Mouse (Mus musculus) adrenal gland, adult 2 months (tissue): Measurements from ENCODE around the gene Rundc3a. TPM values are rescaled to one million over a fixed set of nuclear protein-coding genes. Genes with fewer than 3 reads are reported as not detected.
"Not testable (repeated sequence)": the region's sequence is repeated elsewhere in the genome, so short reads cannot be mapped to it uniquely, and the experiment has no call there.

Experiments
- DNase-seq: peaks from one replicate; pipeline ENCODE4 v3.0.0; 2021
- long read RNA-seq: library from polyadenylated mRNA; stranded (forward); transcript quantifications from one replicate; pipeline ENCODE4 v2.0.0, GENCODE M21; 2021
- polyA plus RNA-seq: library from polyadenylated mRNA; depleted of rRNA; stranded (reverse); fragments of >200 nt; gene quantifications from 2 replicates; pipeline ENCODE4 v1.2.3, GENCODE M21; 2012; rRNA removed
- total RNA-seq, 2 experiments: library from RNA; stranded (reverse); gene quantifications; 2 replicates each; pipeline ENCODE4 v1.2.3; 2021

Gene Rundc3a
- 10 to 100 TPM; 36.8 to 51.7 TPM for total RNA-seq
- polyA plus RNA-seq: 46.3 and 77.5 TPM in 2 replicates
- long read RNA-seq, transcript Rundc3a-201 (11 exons, 2,046 nt): major isoform, 36 of 75 reads
- long read RNA-seq, transcript Rundc3a-202 (11 exons, 1,837 nt): minor isoform, 9 of 75 reads
- long read RNA-seq, partial matches to known transcripts: 7 of 75 reads
- long read RNA-seq, other reads (novel, unspliced or antisense): 22 of 75 reads

DNA sequence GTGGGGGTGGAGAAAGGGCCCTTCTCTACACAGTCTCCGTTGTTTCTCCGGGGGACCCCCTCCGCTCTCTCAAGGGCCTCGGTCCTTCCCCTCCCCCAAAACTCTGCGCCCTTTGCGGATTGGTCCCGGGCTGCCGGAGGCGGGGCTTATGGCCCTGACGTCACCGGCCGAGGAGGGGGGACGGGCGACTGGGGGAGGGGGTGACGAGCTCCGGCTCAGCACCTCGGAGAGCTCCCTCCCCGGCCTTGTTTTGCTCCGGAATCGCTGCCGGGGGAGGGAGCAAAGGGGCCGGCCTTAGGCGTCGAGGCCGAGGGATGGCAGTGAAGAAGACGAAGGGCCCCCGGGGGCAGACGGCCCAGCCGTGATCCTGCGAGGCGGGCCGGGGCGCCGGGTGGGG lies at the start of gene Rundc3a:
TSS of gene Rundc3a (plus strand) at position 166 of the 397 bp plus-strand sequence.
- DNase-seq: peak; percentile 92

DNA sequence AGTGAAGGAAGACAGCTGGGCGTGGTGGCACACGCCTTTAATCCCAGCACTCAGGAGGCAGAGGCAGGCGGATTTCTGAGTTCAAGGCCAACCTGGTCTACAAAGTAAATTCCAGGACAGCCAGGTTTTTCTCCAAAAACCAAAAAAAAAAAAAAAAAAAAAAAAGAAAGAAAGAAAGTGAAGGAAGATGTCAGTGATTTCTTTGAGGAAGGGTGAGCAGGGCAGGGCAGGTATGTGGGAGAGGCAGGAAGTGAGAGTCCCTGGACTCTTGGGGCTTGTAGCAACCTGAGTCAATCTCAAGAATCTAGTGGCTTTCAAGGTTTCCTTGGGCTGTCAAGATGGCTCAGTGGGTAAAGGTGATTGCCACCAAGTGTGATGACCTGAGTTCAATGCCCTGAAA lies 48.7 kb upstream of the Rundc3a start:
- no peak for DNase-seq

DNA sequence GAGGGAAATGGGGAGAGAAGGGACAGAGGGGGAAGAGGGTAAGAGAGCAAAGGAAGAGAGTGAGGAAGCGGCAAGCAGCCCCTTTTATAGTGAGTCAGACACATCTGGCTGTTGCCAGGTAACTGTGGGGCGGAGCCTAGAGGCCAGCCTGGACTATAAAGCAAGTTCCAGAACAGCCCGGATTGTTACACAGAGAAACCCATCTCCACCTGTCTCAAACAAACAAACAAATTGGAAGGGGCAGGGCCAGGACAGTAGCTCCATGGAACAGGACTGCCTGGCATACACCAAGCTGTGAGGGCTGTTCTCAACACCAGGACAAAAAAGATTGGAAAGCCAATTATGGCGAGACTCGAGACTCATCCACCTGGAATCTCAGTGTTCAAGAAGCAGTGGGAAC lies 46.3 kb upstream of the Rundc3a start:
- DNase-seq: no peak

DNA sequence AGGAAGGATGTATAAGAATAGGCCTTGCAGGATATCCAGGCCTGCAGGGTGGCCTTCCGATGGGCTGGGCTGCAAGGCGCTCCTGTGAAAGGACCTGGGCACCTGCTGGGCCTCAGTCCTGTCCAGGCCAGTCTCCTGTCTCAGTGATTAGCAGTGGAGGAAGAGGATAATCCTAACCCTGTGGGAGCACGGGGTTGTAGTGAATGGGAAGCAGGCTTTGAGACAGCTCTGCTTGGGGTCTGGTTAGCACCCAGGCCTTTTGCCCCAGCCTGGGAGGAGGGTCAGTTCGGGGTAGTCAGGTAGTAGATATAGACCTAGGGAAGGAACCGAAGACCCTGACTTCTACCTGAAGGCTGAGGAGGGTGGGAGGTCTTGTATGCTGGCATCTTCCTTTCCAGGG lies 45.5 kb upstream of the Rundc3a start:
- no peak for DNase-seq

DNA sequence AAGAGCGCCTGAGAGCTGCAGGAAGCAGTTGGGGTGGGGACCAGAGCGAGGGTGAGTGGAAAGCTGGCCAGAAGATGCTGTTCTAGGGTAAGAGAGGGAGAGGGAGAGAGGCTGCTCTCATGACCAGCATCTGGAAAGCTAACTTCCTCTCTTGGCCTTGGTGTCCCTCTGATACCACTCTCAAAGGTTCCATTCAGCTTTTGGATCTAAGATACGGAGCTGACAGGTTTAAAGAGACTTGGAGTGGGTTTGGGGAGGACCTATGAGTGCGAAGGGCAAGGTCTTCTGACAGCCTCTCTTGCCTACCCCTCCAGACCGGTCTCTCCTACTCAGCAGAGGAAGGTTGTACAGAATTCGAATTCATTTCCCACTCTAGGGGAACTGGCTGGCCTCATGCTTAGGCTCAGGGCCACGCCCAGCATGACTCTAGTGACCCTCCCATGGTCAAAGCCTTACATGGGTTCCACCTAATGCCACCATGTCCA lies 45.1 kb upstream of the Rundc3a start:
- no peak for DNase-seq

DNA sequence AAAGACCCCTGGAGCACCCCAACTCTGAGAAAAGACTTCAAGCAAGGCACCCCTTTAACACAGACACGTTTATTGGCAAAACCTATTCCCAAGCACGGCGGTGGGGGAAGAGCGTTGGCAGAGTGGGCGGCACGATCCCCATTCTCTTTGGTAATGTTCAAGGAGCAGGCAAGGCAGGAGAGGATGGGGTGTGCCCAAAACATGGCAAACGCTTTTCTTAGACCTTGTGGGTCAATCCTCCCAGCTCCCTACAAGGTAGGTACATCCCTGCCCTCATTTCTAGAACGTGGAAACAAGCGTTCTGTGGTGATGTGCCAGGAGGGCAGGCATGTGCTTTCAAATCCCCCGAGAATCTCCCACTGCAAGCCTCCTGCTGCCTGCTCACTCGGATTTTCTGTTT lies 44.4 kb upstream of the Rundc3a start:
- DNase-seq: no peak

DNA sequence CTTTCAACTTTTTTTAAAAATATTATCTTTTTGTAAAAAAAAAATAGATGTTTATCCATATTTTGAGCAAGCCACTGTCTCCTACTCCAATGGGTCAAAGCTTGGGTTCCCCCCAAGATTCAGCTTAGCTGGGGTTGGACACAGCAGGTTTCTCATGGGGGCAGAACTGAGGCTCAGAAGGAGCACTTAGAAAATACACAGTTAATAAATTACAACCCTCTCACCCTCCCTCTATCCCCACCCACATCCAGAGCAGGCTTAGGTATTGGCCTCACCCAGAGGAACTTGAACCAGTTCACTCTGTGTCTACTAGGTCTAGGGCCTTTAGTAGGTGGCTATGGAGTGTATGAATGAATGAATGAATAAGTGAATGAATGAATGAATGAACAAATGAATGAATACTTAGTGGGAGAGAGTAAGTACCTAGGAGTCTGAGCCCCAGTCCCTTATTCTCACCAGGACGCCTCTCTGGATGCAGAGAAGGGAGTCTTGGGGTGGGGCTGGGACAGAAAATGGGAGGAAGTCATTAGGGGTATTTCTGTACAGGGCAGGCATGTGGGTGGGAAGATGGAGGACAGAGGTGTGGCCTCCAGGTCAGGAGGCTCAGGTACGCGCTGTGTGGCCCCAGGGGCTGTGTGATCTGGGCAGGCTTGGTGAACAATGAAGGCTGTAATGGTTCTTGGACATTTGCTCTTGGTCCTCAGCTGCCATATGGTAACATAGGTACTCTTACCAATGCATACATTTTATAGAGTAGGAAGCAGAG lies 43.8 kb upstream of the Rundc3a start:
- no peak for DNase-seq

DNA sequence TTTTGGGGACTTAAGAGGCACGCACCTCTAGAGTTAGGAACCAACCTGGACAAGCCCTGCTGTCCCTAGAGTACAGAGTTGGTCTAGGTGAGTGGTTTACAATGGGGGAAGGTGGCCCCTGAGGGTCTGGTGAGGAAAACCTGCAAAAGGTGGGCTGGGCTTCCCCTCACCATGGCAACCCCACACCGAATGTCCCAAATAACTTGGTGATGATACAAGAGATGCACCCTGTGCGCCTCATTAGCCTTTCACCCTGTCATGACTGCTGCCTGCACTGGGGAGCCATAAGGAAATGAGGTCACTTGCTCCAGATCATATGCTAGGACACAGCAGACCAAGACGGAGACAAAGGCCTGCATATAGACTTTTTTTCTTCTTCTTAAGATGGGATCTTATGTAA lies 42.8 kb upstream of the Rundc3a start:
- no peak for DNase-seq

DNA sequence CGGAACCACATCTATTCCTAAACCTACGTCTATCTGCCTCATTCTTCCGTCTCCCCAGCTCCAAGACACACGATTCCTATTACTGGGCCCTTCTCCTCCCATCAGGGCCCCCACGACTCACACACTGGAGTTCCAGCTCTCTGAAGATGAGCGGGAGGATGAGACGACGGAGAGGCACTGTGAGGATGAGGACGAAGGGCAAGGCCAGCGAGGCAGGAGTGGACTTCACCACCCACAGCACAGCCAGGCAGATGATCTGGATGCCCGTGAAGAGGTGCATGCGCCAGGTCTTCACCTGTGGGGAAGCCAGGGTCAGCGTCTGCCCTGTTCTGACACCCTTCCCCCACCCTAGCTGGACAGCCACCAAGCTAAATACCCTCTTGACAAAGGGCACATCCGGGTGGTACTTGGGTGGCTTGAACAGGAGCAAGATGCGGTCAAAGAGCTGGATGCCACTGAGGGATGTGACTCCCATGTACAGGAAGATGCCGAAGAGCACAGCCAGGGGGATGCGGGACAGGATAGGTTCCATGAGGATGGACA lies 42.2 kb upstream of the Rundc3a start:
- no peak for DNase-seq

DNA sequence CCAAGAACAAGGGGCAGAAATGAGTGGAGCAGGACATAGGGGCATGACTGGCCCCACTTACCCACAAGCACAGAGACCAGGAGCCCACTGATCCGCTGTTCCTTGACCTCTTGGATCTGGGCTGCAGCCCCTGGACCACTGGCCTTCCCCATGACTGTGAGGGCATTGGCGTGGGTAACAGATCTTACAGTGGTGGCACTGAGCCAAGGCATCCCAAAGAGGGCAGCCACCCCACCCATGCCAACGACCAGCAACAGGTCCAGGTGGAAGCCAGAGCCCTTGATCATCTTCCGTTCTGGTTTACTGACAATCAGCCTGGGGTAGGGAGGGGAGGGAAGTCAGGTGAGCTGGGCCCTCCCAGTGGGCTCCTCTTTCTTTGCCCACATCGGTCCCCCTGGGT lies 40.8 kb upstream of the Rundc3a start:
- no peak for DNase-seq

DNA sequence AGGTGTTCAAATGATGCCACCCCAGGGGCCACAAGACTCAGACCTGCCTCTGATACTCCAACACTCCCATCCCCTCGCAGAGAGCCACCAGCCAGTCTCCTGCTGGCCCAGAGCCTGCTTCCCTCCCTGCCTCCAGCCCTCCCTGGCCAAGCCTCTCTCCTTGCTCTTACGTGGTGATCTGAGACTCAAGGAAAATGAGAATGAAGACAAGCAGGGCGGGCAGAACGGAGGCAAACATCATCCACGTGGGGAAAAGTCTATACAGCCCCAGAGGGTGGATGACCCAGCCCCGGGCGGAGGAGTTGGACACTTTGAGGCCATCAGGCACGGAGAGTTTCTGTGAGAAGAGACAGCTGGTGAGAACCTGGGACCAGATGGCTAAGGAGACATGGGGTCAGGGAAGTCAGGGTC lies 40.2 kb upstream of the Rundc3a start:
- no peak for DNase-seq

DNA sequence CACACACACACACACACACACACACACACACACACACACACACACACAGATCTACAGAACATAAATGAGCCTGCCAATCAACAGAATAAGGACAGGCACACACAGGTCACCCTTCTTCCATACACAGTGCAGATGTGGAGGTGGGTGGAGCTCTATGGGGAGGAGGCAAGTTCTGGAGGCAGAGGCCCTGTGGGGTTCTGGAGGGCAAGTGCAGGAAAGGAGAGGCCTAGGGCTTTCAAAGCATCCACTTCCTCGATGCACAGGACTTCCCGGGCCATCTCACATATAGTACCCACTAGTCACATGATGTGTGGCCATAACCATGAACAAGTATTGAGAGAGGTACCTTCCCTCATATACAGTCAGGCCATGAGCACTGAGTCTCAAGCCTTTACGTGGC lies 37.7 kb upstream of the Rundc3a start:
- no peak for DNase-seq

DNA sequence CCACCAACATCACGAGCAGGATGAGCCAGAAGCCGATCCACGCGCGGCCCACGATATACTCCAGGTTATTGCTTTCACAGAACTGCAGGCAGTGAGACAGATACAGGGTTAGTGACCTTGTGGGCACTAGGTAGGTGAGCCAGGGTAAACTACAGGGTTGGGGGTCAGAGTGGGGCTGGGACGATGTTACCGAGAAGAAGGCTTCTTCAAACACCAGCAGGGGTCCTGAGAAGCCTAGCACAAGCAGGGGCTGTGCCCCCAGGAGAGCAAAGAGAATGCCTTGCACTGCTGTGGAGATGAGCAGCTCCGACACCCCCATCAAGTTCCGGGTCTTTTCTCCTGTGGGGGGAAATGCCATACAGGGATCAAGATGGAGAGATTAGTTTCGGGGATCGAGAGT lies 37.0 kb upstream of the Rundc3a start:
- DNase-seq: no peak

DNA sequence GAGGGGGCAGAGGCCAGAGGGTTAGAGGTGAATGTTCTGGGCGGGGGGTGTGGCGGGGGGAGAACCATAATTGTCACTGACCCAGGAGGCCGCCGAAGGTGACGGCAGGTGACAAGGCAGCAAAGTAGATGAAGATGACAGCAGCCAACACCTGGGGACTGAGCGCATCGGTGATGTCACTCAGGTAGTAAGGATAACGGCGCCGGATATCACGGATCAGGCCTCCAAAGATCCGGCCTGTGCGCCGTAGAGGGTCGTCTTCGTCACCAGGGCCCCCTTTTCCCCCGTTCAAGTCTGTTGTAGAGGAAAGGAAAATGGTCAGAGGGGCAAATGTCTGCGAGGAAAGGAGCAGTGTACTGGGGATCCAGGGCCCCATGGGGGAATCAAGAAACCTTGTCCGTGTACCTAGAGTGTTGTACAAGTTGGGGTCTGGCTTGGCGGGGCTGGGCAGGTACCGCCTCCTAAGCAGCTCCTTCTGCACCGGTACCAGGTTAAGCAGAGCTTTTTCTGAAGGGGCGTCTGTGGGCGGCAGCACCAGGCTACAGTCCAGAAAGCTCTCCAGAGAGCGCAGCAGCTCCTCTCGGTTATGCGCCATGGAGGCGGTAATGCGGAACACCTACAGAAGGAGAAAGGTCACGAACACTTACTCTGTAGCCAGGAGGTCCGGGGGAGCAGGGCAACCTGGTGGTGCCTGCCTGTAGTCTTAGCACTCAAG lies 36.4 kb upstream of the Rundc3a start:
- no peak for DNase-seq

DNA sequence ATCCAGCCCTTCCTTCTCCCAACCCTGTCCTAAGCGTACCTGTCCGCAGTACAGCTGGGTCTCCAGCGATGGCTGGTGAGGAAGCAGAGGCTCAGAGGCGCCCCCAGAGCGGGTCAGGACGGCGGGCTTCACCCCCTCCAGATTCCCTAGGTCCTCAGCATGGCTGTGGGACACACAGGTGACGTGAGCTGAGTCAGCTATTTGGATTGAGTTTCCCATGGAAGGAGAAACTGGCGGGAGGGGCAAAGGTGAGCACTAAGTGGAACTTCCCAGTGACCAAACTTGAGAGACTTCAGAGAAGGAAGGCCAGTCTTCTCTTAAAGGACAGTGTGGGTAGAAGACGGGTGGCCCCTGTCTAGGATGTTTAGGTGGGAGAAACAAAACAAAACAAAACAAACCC lies 34.8 kb upstream of the Rundc3a start:
- DNase-seq: no peak

DNA sequence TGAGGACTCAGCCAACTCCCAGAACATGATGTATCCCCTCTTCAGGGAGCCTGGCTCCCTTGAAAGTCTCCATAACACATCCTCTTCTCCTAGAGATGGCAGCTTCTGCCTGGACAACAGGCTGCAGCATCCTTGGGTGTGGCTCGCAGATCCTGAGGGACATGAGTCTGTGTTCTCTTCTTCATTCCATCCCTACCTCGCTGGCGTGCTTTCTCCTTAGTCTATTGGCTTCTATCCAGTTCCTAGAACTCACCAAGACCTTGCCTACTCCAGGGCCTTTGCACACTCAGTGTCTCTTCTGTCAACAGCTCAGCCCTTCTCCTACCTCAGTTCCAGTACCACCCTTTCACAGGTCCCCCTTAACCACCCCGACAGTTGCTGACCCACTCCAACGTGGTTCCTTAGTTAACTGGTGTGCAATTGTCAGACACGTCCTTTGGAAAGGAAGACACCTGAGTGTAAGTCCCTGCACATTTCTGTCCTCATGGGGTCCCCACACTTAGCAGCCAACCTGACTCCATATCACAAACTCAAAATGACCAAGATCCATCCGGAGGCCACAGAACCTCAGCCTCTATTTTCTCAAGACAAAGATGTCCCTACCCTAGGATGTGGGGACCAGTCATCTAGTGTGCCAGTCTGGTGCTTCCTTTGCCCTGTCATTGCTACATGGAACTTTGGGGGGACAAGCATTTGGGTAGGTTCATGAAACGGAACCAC lies 31.3 kb upstream of the Rundc3a start:
- DNase-seq: no peak

DNA sequence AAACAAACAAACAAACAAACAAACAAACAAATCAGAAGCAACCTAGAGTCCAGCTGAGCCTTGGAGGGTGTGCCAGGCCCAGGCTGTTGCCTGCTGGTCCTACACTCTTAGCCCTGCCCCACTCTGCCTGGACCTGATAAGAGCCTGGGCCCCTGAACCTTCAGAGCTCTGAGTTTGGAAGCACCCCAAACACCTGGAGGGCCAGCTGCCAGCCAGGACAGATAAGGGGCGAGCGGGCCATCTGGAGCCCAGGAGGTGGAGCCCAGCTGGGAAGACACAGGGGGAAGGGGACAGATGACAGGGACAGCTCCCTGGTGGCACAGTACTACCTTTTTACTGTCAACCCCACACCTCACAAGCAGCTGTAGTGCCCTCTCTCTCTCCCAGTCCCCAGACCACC lies 29.6 kb upstream of the Rundc3a start:
- DNase-seq: no peak

DNA sequence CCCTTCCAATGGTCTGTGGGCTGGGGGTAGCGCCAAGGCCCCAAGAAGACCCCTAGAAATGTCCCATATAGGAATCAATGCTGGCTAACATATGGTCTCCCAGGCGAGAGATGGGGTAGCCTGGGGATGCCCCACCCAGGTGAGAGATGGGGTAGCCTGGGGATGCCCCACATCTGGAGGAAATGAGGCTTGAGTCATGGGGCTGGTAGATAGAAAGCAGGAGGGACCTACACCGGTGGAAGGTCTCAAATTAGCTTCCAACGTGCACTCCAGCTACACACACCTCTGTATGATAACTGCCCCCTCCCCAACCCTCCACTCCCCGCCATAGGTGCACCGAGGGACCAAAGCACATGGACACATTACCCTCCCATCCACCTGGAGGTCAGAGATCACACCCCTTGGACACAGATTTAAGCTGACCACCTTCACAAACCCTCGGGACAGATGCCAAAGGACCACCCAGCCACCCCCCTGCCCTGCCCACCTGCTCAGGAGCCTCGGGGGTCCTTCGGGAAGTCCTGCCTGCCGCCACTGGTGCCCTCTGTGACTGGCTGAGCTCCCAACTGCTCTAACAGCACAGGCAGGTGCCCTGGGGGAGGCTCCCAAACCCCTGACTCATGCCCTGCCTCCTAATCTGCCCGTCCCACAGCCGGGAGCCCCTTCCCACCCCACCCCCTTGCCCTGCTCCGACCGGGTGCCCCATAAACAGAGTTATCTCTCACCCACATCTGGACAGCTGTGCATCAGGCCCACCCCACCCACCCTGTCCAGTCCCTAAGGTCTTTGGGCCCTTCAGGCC lies 28.4 kb upstream of the Rundc3a start:
- no peak for DNase-seq

DNA sequence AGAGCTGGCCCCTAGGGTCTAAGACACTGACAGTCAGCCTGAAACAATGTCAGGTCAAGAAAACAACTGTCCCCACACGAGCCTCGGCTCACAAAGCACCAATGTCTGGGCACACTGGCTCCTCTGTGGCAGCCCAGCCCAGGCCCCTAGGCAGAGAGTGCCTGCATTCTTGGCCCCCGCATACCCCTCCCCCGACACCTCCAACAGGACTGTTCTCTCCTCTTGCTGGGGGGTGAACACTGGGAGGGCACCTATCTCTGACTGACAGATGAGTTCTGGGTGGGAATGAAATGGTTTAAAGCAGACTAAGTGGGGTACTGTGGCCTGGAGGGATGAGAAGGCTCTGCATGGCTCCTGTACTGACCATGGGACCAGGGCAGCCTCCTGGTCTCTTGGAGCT lies 27.5 kb upstream of the Rundc3a start:
- no peak for DNase-seq

DNA sequence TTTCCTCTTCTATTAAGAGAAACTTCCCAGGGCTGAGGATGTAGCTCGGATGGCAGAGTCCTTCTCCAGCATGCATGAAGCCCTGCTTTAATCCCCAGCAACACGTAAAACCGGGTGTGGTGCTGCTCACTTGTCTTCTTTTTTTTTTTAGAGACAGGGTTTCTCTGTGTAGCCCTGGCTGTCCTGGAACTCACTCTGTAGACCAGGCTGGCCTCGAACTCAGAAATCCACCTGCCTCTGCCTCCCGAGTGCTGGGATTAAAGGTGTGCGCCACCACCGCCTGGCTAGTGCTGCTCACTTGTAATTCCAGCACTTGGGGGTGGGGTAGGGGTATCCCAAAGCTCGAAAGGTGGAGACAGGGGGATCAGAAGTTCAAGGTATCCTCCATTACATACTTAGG lies 27.1 kb upstream of the Rundc3a start, which contains the start of gene Slc4a1:
TSS of gene Slc4a1 (minus strand) at position 101 of the 400 bp plus-strand sequence.
- DNase-seq: not testable (repeated sequence)
